Mouse (Mus musculus): ENCODE data around the gene Triobp.

- TF ChIP-seq CTCF (IDR thresholded peaks at IDR 0.05; ENCODE audit: control insufficient read depth, insufficient read depth, insufficient read length): no peak
- no peak for TF ChIP-seq USF1 (IDR thresholded peaks at IDR 0.05; ENCODE audit: low read depth)
- no peak for TF ChIP-seq MYOD1 (IDR thresholded peaks at IDR 0.05; ENCODE audit: control insufficient read depth, insufficient read length, low read depth)
These were observed 715 bp downstream of the Triobp start for GRCm38 (mm10) chr15:78948152-78948725.

All from C2C12 (cell line).